Mouse (Mus musculus): ENCODE data around the gene Tedc2. TPM values are rescaled to one million over a fixed set of nuclear protein-coding genes. Genes with fewer than 3 reads are reported as not detected.

Tedc2 gene
- polyA plus RNA-seq (2012; ENCODE audit: insufficient read depth, insufficient read length, missing spikeins), result 2.2 and 4.2 TPM in 2 replicates

GRCm38 (mm10) chr17:24220435-24221411 lies at the start of gene Tedc2:
TSS of gene Tedc2 (minus strand) at chr17:24220851.
- Histone ChIP-seq H3K4me1 (ENCODE audit: control insufficient read depth, insufficient read depth, insufficient read length, low read length) (peaks cover 4% of the 10 kb centered on the region; the same call in 1 of the 2 replicates), H3K27ac (replicated peaks; ENCODE audit: low read depth, low read length) (peak within 1 kb of the TSS; percentile 75), H3K4me3 (ENCODE audit: insufficient read depth, low read depth, low read length) (peak within 1 kb of the TSS; percentile 84)

GRCm38 (mm10) chr17:24267133-24267532 lies 46.5 kb upstream of the Tedc2 start:
- no peak overlapping the region for H3K27ac ChIP-seq (replicated peaks; ENCODE audit: low read depth, low read length)
- H3K4me3 ChIP-seq (ENCODE audit: insufficient read depth, low read depth, low read length), result no peak overlapping the region
- H3K4me1 ChIP-seq (ENCODE audit: control insufficient read depth, insufficient read depth, insufficient read length, low read length), result no peaks in the 10 kb centered on the region

- H3K4me1 ChIP-seq (ENCODE audit: control insufficient read depth, insufficient read depth, insufficient read length, low read length), result no peaks in the 10 kb centered on the region
- no peak overlapping the region for H3K27ac ChIP-seq (replicated peaks; ENCODE audit: low read depth, low read length)
- no peak overlapping the region for H3K4me3 ChIP-seq (ENCODE audit: insufficient read depth, low read depth, low read length)
Measured at GRCm38 (mm10) chr17:24264766-24265165, 44.1 kb upstream of the Tedc2 start.

GRCm38 (mm10) chr17:24260516-24260915 lies 39.9 kb upstream of the Tedc2 start:
- no peak overlapping the region for H3K27ac ChIP-seq (replicated peaks; ENCODE audit: low read depth, low read length)
- H3K4me3 ChIP-seq (ENCODE audit: insufficient read depth, low read depth, low read length), result no peak overlapping the region
- H3K4me1 ChIP-seq (ENCODE audit: control insufficient read depth, insufficient read depth, insufficient read length, low read length), result no peaks in the 10 kb centered on the region

GRCm38 (mm10) chr17:24259702-24260101 lies 39.1 kb upstream of the Tedc2 start:
- H3K4me3 ChIP-seq (ENCODE audit: insufficient read depth, low read depth, low read length), result no peak overlapping the region
- no peak overlapping the region for H3K27ac ChIP-seq (replicated peaks; ENCODE audit: low read depth, low read length)
- no peaks in the 10 kb centered on the region for H3K4me1 ChIP-seq (ENCODE audit: control insufficient read depth, insufficient read depth, insufficient read length, low read length)

- H3K4me1 ChIP-seq (ENCODE audit: control insufficient read depth, insufficient read depth, insufficient read length, low read length), result no peaks in the 10 kb centered on the region
- no peak overlapping the region for H3K27ac ChIP-seq (replicated peaks; ENCODE audit: low read depth, low read length)
- H3K4me3 ChIP-seq (ENCODE audit: insufficient read depth, low read depth, low read length), result no peak overlapping the region
Measured at GRCm38 (mm10) chr17:24258981-24259380, 38.3 kb upstream of the Tedc2 start.

GRCm38 (mm10) chr17:24252329-24252728 lies 31.7 kb upstream of the Tedc2 start:
- no peak overlapping the region for H3K27ac ChIP-seq (replicated peaks; ENCODE audit: low read depth, low read length)
- H3K4me1 ChIP-seq (ENCODE audit: control insufficient read depth, insufficient read depth, insufficient read length, low read length), result no peaks in the 10 kb centered on the region
- H3K4me3 ChIP-seq (ENCODE audit: insufficient read depth, low read depth, low read length), result no peak overlapping the region

- no peak within 1 kb of the TSS for H3K27ac ChIP-seq (replicated peaks; ENCODE audit: low read depth, low read length)
- H3K4me3 ChIP-seq (ENCODE audit: insufficient read depth, low read depth, low read length), result peak within 1 kb of the TSS; percentile 71
- no peaks in the 10 kb centered on the region for H3K4me1 ChIP-seq (ENCODE audit: control insufficient read depth, insufficient read depth, insufficient read length, low read length)
Measured at GRCm38 (mm10) chr17:24251320-24252069, 30.8 kb upstream of the Tedc2 start, which contains the start of gene Ccnf. TSS of gene Ccnf (minus strand) at chr17:24251484.

- H3K4me1 ChIP-seq (ENCODE audit: control insufficient read depth, insufficient read depth, insufficient read length, low read length), result no peaks in the 10 kb centered on the region
- H3K4me3 ChIP-seq (ENCODE audit: insufficient read depth, low read depth, low read length), result peak overlapping the region; percentile 71
- no peak overlapping the region for H3K27ac ChIP-seq (replicated peaks; ENCODE audit: low read depth, low read length)
Measured at GRCm38 (mm10) chr17:24250988-24251319, 30.3 kb upstream of the Tedc2 start.

- H3K4me3 ChIP-seq (ENCODE audit: insufficient read depth, low read depth, low read length), result no peak overlapping the region
- H3K27ac ChIP-seq (replicated peaks; ENCODE audit: low read depth, low read length), result no peak overlapping the region
- no peaks in the 10 kb centered on the region for H3K4me1 ChIP-seq (ENCODE audit: control insufficient read depth, insufficient read depth, insufficient read length, low read length)
Measured at GRCm38 (mm10) chr17:24248641-24249040, 28.0 kb upstream of the Tedc2 start.

- no peak overlapping the region for H3K27ac ChIP-seq (replicated peaks; ENCODE audit: low read depth, low read length)
- H3K4me3 ChIP-seq (ENCODE audit: insufficient read depth, low read depth, low read length), result no peak overlapping the region
- H3K4me1 ChIP-seq (ENCODE audit: control insufficient read depth, insufficient read depth, insufficient read length, low read length), result no peaks in the 10 kb centered on the region
Measured at GRCm38 (mm10) chr17:24244061-24244460, 23.4 kb upstream of the Tedc2 start.

GRCm38 (mm10) chr17:24243311-24243969 lies 22.8 kb upstream of the Tedc2 start:
- no peak overlapping the region for H3K27ac ChIP-seq (replicated peaks; ENCODE audit: low read depth, low read length)
- no peak overlapping the region for H3K4me3 ChIP-seq (ENCODE audit: insufficient read depth, low read depth, low read length)
- no peaks in the 10 kb centered on the region for H3K4me1 ChIP-seq (ENCODE audit: control insufficient read depth, insufficient read depth, insufficient read length, low read length)

- Histone ChIP-seq H3K4me1 (ENCODE audit: control insufficient read depth, insufficient read depth, insufficient read length, low read length) (no peaks in the 10 kb centered on the region), H3K4me3 (ENCODE audit: insufficient read depth, low read depth, low read length) (no peak overlapping the region), H3K27ac (replicated peaks; ENCODE audit: low read depth, low read length) (no peak overlapping the region)
Measured at GRCm38 (mm10) chr17:24236921-24237320, 16.3 kb upstream of the Tedc2 start.

- no peaks in the 10 kb centered on the region for H3K4me1 ChIP-seq (ENCODE audit: control insufficient read depth, insufficient read depth, insufficient read length, low read length)
- no peak overlapping the region for H3K4me3 ChIP-seq (ENCODE audit: insufficient read depth, low read depth, low read length)
- no peak overlapping the region for H3K27ac ChIP-seq (replicated peaks; ENCODE audit: low read depth, low read length)
Measured at GRCm38 (mm10) chr17:24236479-24236878, 15.8 kb upstream of the Tedc2 start.

GRCm38 (mm10) chr17:24227941-24228340 lies 7.3 kb upstream of the Tedc2 start:
- H3K4me1 ChIP-seq (ENCODE audit: control insufficient read depth, insufficient read depth, insufficient read length, low read length), result no peaks in the 10 kb centered on the region
- no peak overlapping the region for H3K27ac ChIP-seq (replicated peaks; ENCODE audit: low read depth, low read length)
- H3K4me3 ChIP-seq (ENCODE audit: insufficient read depth, low read depth, low read length), result no peak overlapping the region

Measured in brown adipose tissue, adult 24 weeks (tissue).